Mouse (Mus musculus): ENCODE measurements around the gene Tuba3a. TPM values are rescaled to one million over a fixed set of nuclear protein-coding genes. Genes with fewer than 3 reads are reported as not detected.

Tuba3a gene
- polyA plus RNA-seq, 1 experiment from 2014 or later, result not detected

Small RNAs within 50 kb of the gene (microRNA-seq; reads per million reads assigned to microRNA genes)
- not detected for gene Mir8113

Other genes starting within 250 kb of the Tuba3a start
- 27.6 and 30.9 TPM in 2 replicates for gene Ing4, start 246.3 kb downstream of the Tuba3a start, polyA plus RNA-seq (2015; fragmentation: Nextera tagmentation; extraction: Ambion mirVana)
- 1.7 and 2.4 TPM in 2 replicates for gene Acrbp, start 236.4 kb downstream of the Tuba3a start, polyA plus RNA-seq (2015; fragmentation: Nextera tagmentation; extraction: Ambion mirVana)
- 1.3 TPM in 2 replicates for gene Lpar5, start 218.1 kb downstream of the Tuba3a start, polyA plus RNA-seq (2015; fragmentation: Nextera tagmentation; extraction: Ambion mirVana)
- gene Chd4, start 190.1 kb downstream of the Tuba3a start, polyA plus RNA-seq (2015; fragmentation: Nextera tagmentation; extraction: Ambion mirVana), result 22.6 TPM in 2 replicates
- gene Nop2, start 154.1 kb downstream of the Tuba3a start, polyA plus RNA-seq (2015; fragmentation: Nextera tagmentation; extraction: Ambion mirVana), result 32.1 and 33.5 TPM in 2 replicates
- gene Iffo1, start 140.8 kb downstream of the Tuba3a start, polyA plus RNA-seq (2015; fragmentation: Nextera tagmentation; extraction: Ambion mirVana), result 4.3 and 5.2 TPM in 2 replicates
- 1,016 and 1,025 TPM in 2 replicates for gene Gapdh, start 119.6 kb downstream of the Tuba3a start, polyA plus RNA-seq (2015; fragmentation: Nextera tagmentation; extraction: Ambion mirVana)
- 93.2 and 109 TPM in 2 replicates for gene Ncapd2, start 94.3 kb downstream of the Tuba3a start, polyA plus RNA-seq (2015; fragmentation: Nextera tagmentation; extraction: Ambion mirVana)
- gene Mrpl51, start 94.2 kb downstream of the Tuba3a start, polyA plus RNA-seq (2015; fragmentation: Nextera tagmentation; extraction: Ambion mirVana), result 145 and 160 TPM in 2 replicates
- 1.8 and 1.9 TPM in 2 replicates for gene Vamp1, start 70.5 kb downstream of the Tuba3a start, polyA plus RNA-seq (2015; fragmentation: Nextera tagmentation; extraction: Ambion mirVana)
- gene Tapbpl, start 54.2 kb downstream of the Tuba3a start, polyA plus RNA-seq (2015; fragmentation: Nextera tagmentation; extraction: Ambion mirVana), result 8.4 and 9.0 TPM in 2 replicates
- 1.3 and 1.6 TPM in 2 replicates for gene Cd27, start 49.0 kb downstream of the Tuba3a start, polyA plus RNA-seq (2015; fragmentation: Nextera tagmentation; extraction: Ambion mirVana)
- 20.6 and 25.1 TPM in 2 replicates for gene Ltbr, start 27.8 kb upstream of the Tuba3a start, polyA plus RNA-seq (2015; fragmentation: Nextera tagmentation; extraction: Ambion mirVana)
- gene Scnn1a, start 34.6 kb upstream of the Tuba3a start, polyA plus RNA-seq (2015; fragmentation: Nextera tagmentation; extraction: Ambion mirVana), result 0.64 and 0.79 TPM in 2 replicates
- gene Tnfrsf1a, start 63.3 kb upstream of the Tuba3a start, polyA plus RNA-seq (2015; fragmentation: Nextera tagmentation; extraction: Ambion mirVana), result 29.4 and 31.0 TPM in 2 replicates
- 0.70 and 0.86 TPM in 2 replicates for gene Plekhg6, start 94.8 kb upstream of the Tuba3a start, polyA plus RNA-seq (2015; fragmentation: Nextera tagmentation; extraction: Ambion mirVana)
- gene Cd9, start 208.7 kb upstream of the Tuba3a start, polyA plus RNA-seq (2015; fragmentation: Nextera tagmentation; extraction: Ambion mirVana), result 121 and 141 TPM in 2 replicates